Mouse (Mus musculus) neural tube, embryonic 14.5 days (tissue): ENCODE measurements around the gene St5. TPM values are rescaled to one million over a fixed set of nuclear protein-coding genes. Genes with fewer than 3 reads are reported as not detected.

Experiments used
- ATAC-seq: fragments of 200-750 bp; cut with Nextera tagmentation; 2 replicates; pipeline ENCODE4 v1.8.0; 2017; ENCODE audit warnings: low read depth, mild to moderate bottlenecking, moderate TSS enrichment, moderate library complexity
- H3K27ac ChIP-seq: fragments of 300-500 bp; sonication (generic); 2 replicates; pipeline ENCODE4 v1.5.1; 2014; ENCODE audit warnings: low read depth, mild to moderate bottlenecking, control low read depth, low read length, moderate library complexity, mixed read lengths
- H3K27me3 ChIP-seq: fragments of 300-500 bp; sonication (generic); 2 replicates; pipeline ENCODE4 v1.6.1; 2014; ENCODE audit warnings: low read length; ENCODE audit not compliant: control insufficient read depth, insufficient read depth
- H3K36me3 ChIP-seq: fragments of 300-500 bp; sonication (generic); 2 replicates; pipeline ENCODE4 v1.6.1; 2014; ENCODE audit warnings: low read length, mixed read lengths; ENCODE audit not compliant: control insufficient read depth, insufficient read depth
- H3K4me1 ChIP-seq: fragments of 300-500 bp; sonication (generic); 2 replicates; pipeline ENCODE4 v1.6.1; 2014; ENCODE audit warnings: low read length; ENCODE audit not compliant: control insufficient read depth, insufficient read depth
- H3K4me2 ChIP-seq: fragments of 300-500 bp; sonication (generic); 2 replicates; pipeline ENCODE4 v1.6.1; 2014; ENCODE audit warnings: mild to moderate bottlenecking, low read depth, low read length, control low read depth
- H3K4me3 ChIP-seq: fragments of 300-500 bp; sonication (generic); 2 replicates; pipeline ENCODE4 v1.5.1; 2014; ENCODE audit warnings: low read depth, low read length, control low read depth, mixed read lengths
- H3K9ac ChIP-seq: fragments of 300-500 bp; sonication (generic); replicated peaks from 2 replicates; pipeline ENCODE4 v1.6.1; 2014; ENCODE audit warnings: low read depth, mild to moderate bottlenecking, control low read depth, low read length, mixed read lengths
- H3K9me3 ChIP-seq: fragments of 300-500 bp; sonication (generic); 2 replicates; pipeline ENCODE4 v1.6.1; 2016; ENCODE audit warnings: low read length; ENCODE audit not compliant: control insufficient read depth
- WGBS: fragments of 180-500 bp; shearing (Covaris S2); extraction: QIAGEN DNeasy Blood & Tissue Kit; methylation state at CpG from one replicate; pipeline ENCODE4 v1.1.7; 2014; 5-methylcytosine and 5-hydroxymethylcytosine counted together
- polyA plus RNA-seq: library from polyadenylated mRNA; unstranded; fragments of >200 nt; fragmentation: Nextera tagmentation; extraction: Ambion mirVana; gene quantifications from 2 replicates; pipeline ENCODE4 v1.2.1, GENCODE M21; 2014

Gene St5
- polyA plus RNA-seq, 1 experiment from 2014 or later = 18.7 TPM

DNA sequence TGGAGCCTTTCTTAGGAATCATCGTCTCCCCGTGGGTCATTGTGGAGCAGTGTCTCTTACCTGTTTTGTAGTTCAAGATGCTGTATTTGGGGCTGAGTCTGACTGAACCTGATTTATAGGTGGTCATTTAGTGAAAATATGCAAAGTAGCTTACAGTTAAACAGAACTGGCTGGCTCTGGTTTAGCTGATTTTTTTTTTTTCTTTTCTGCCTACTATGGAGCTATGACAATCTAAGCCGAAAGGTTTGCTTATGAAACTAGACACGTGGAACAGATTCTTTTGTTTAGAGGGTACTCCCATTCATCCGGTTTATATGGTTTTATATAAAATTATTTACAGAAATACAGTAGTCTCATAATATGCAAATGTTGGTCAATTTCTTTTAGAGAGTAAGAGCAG is 28.2 kb upstream of the St5 start, which contains the start of gene Ascl3:
TSS of gene Ascl3 (minus strand) at position 101 of the 400 bp plus-strand sequence.
- Histone ChIP-seq H3K9ac (no peak within 1 kb of the TSS), H3K27ac (no peak within 1 kb of the TSS)

GRCm38 (mm10) chr7:109723697-109724096 is 20.3 kb upstream of the St5 start, which contains the start of gene BC051019:
Gene BC051019 (minus strand): TSS chr7:109723850.
- H3K36me3 ChIP-seq = no peaks in the 10 kb centered on the region

More for the DNA sequence above, 28.2 kb upstream of the St5 start, which contains the start of gene Ascl3:
- WGBS = 88% methylated on average over 5 of the region's 5 CpGs
- Histone ChIP-seq H3K4me1 (no peaks in the 10 kb centered on the region), H3K9me3 (no peaks in the 10 kb centered on the region), H3K36me3 (peaks cover 18% of the 10 kb centered on the region), H3K4me2 (no peak within 1 kb of the TSS), H3K27me3 (no peaks in the 10 kb centered on the region), H3K4me3 (no peak within 1 kb of the TSS)
- no peak for ATAC-seq

GRCm38 (mm10) chr7:109723114-109723513 is 19.7 kb upstream of the St5 start:
- Histone ChIP-seq H3K4me3 (no peak overlapping the region), H3K9me3 (no peaks in the 10 kb centered on the region), H3K4me1 (no peaks in the 10 kb centered on the region), H3K27me3 (no peaks in the 10 kb centered on the region), H3K4me2 (no peak overlapping the region), H3K36me3 (no peaks in the 10 kb centered on the region), H3K9ac (no peak overlapping the region), H3K27ac (no peak overlapping the region)
- WGBS = 96% methylated on average over 8 of the region's 8 CpGs
- no peak for ATAC-seq

More at GRCm38 (mm10) chr7:109723697-109724096, 20.3 kb upstream of the St5 start, which contains the start of gene BC051019:
- no peaks in the 10 kb centered on the region for H3K4me1 ChIP-seq
- H3K4me3 ChIP-seq = no peak within 1 kb of the TSS
- WGBS = 93% methylated on average over 5 of the region's 5 CpGs
- no peaks in the 10 kb centered on the region for H3K9me3 ChIP-seq
- no peaks in the 10 kb centered on the region for H3K27me3 ChIP-seq
- H3K27ac ChIP-seq = no peak within 1 kb of the TSS
- H3K4me2 ChIP-seq = no peak within 1 kb of the TSS
- ATAC-seq = no peak
- no peak within 1 kb of the TSS for H3K9ac ChIP-seq

DNA sequence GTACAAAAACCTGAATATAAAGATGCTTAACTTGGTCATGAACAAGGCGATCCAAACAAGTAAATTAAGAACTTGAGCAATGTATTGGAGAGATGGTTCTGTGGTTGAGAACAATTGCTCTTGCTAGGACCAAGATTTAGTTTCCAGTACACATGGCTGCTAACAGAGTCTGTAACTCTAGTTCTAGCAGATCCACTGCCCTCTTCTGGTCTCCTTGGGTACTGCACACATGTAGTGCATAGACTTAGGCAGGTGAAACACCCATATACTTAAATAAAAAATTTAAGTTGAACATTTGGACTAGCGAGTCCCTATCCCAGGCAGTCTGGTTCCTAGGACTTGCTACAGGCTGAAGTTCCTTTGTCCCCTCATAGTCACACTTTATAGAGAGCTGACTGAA is 19.2 kb upstream of the St5 start:
- no peaks in the 10 kb centered on the region for H3K27me3 ChIP-seq
- no peaks in the 10 kb centered on the region for H3K36me3 ChIP-seq
- ATAC-seq = no peak
- no peak overlapping the region for H3K9ac ChIP-seq
- no peak overlapping the region for H3K4me3 ChIP-seq
- no peaks in the 10 kb centered on the region for H3K9me3 ChIP-seq
- no peak overlapping the region for H3K27ac ChIP-seq
- WGBS = 99% methylated on average over 2 of the region's 2 CpGs
- no peak overlapping the region for H3K4me2 ChIP-seq
- no peaks in the 10 kb centered on the region for H3K4me1 ChIP-seq

GRCm38 (mm10) chr7:109719286-109719685 is 15.9 kb upstream of the St5 start:
- Histone ChIP-seq H3K36me3 (no peaks in the 10 kb centered on the region), H3K27ac (no peak overlapping the region), H3K4me1 (no peaks in the 10 kb centered on the region), H3K27me3 (no peaks in the 10 kb centered on the region), H3K9me3 (no peaks in the 10 kb centered on the region), H3K4me2 (no peak overlapping the region), H3K9ac (no peak overlapping the region), H3K4me3 (no peak overlapping the region)
- ATAC-seq = no peak
- 76% methylated on average over 9 of the region's 9 CpGs for WGBS

GRCm38 (mm10) chr7:109713434-109713982 is 10.1 kb upstream of the St5 start:
- H3K4me1 ChIP-seq = no peaks in the 10 kb centered on the region
- H3K9me3 ChIP-seq = no peaks in the 10 kb centered on the region
- no peak overlapping the region for H3K4me2 ChIP-seq
- no peak overlapping the region for H3K27ac ChIP-seq
- H3K36me3 ChIP-seq = no peaks in the 10 kb centered on the region; the same call in 1 of the 2 replicates
- H3K9ac ChIP-seq = no peak overlapping the region
- no peaks in the 10 kb centered on the region for H3K27me3 ChIP-seq
- WGBS = 83% methylated on average over 2 of the region's 2 CpGs
- no peak overlapping the region for H3K4me3 ChIP-seq
- no peak for ATAC-seq

- Histone ChIP-seq H3K27ac (no peak overlapping the region), H3K4me3 (no peak overlapping the region), H3K4me1 (no peaks in the 10 kb centered on the region), H3K9ac (no peak overlapping the region), H3K9me3 (no peaks in the 10 kb centered on the region), H3K27me3 (no peaks in the 10 kb centered on the region), H3K36me3 (no peaks in the 10 kb centered on the region; the same call in 1 of the 2 replicates), H3K4me2 (no peak overlapping the region)
- WGBS = 84% methylated on average over 7 of the region's 7 CpGs
- no peak for ATAC-seq
These were observed 8.8 kb upstream of the St5 start for GRCm38 (mm10) chr7:109712198-109712597.

GRCm38 (mm10) chr7:109710069-109710468 is 6.7 kb upstream of the St5 start:
- WGBS = 76% methylated on average over 1 of the region's 1 CpGs

DNA sequence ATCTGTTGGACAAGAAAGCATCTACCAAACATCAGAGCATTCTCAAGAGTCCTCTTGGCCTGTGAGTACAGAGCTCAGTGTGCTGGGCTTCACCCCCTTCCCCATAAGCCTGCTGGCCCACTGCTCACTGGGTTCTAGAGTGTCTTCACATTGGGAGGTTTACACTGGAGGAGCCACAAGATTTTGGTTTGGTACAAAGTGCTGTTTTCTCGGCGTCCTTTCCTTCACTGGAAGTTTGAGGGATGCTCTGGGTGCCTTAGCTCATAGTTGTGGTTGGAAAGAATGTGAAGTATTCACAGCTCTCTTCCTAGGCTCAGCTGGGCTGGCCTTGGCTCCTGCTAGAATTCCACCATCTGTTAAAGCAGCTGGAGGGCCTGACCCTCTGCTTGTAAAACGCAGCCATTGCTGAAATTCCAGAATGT is 5.6 kb upstream of the St5 start:
- no peaks in the 10 kb centered on the region for H3K9me3 ChIP-seq
- H3K36me3 ChIP-seq = no peaks in the 10 kb centered on the region; the same call in 1 of the 2 replicates
- no peak for ATAC-seq
- 72% methylated on average over 3 of the region's 3 CpGs for WGBS
- H3K9ac ChIP-seq = no peak overlapping the region
- H3K4me3 ChIP-seq = no peak overlapping the region
- no peaks in the 10 kb centered on the region for H3K27me3 ChIP-seq
- no peak overlapping the region for H3K27ac ChIP-seq
- no peaks in the 10 kb centered on the region for H3K4me1 ChIP-seq
- H3K4me2 ChIP-seq = no peak overlapping the region

More at GRCm38 (mm10) chr7:109710069-109710468, 6.7 kb upstream of the St5 start:
- Histone ChIP-seq H3K9me3 (no peaks in the 10 kb centered on the region), H3K9ac (no peak overlapping the region), H3K36me3 (no peaks in the 10 kb centered on the region; the same call in 1 of the 2 replicates), H3K27me3 (no peaks in the 10 kb centered on the region), H3K27ac (no peak overlapping the region), H3K4me3 (no peak overlapping the region), H3K4me1 (no peaks in the 10 kb centered on the region), H3K4me2 (no peak overlapping the region)
- ATAC-seq = no peak
